Mouse (Mus musculus) myocyte (in vitro differentiated cells): ENCODE results near the gene Pde7b.

Experiments
- CEBPB ChIP-seq: IDR thresholded peaks from 2 replicates; pipeline ENCODE4 v1.6.1; 2011; ENCODE audit warnings: mild to moderate bottlenecking, moderate library complexity; ENCODE audit not compliant: poor library complexity, insufficient read depth, severe bottlenecking
- E2F4 ChIP-seq: IDR thresholded peaks from one replicate; pipeline ENCODE4 v1.6.1; 2011; ENCODE audit warnings: mild to moderate bottlenecking, control low read depth, moderate library complexity; ENCODE audit not compliant: insufficient read depth
- MAX ChIP-seq: IDR thresholded peaks from one replicate; pipeline ENCODE4 v1.6.1; 2011; ENCODE audit warnings: low read depth, mild to moderate bottlenecking, control low read depth
- MYOG ChIP-seq, 3 experiments: IDR thresholded peaks; one replicate each; pipeline ENCODE4 v1.6.1; 2011; ENCODE audit warnings: control low read depth in 2 of 3, low read depth in 2 of 3, mild to moderate bottlenecking in 2 of 3; ENCODE audit not compliant: insufficient read length in 2 of 3, control insufficient read depth in 1 of 3, insufficient read depth in 1 of 3
- POLR2A ChIP-seq: IDR thresholded peaks from one replicate; pipeline ENCODE4 v1.6.1; 2011; ENCODE audit warnings: low read depth, mild to moderate bottlenecking, control low read depth, moderate library complexity; ENCODE audit not compliant: insufficient read length
- POLR2AphosphoS2 ChIP-seq: IDR thresholded peaks from one replicate; pipeline ENCODE4 v1.6.1; 2011; ENCODE audit warnings: low read depth, control low read depth; ENCODE audit not compliant: insufficient read length
- REST ChIP-seq: IDR thresholded peaks from one replicate; pipeline ENCODE4 v1.6.1; 2011; ENCODE audit warnings: mild to moderate bottlenecking, control low read depth, moderate library complexity; ENCODE audit not compliant: insufficient read depth, insufficient read length
- SRF ChIP-seq: IDR thresholded peaks from one replicate; pipeline ENCODE4 v1.6.1; 2011; ENCODE audit warnings: low read depth; ENCODE audit not compliant: control insufficient read depth, insufficient read length
- TCF12 ChIP-seq: IDR thresholded peaks from one replicate; pipeline ENCODE4 v1.6.1; 2011; ENCODE audit warnings: mild to moderate bottlenecking, control low read depth; ENCODE audit not compliant: poor library complexity, insufficient read depth, severe bottlenecking
- USF1 ChIP-seq: IDR thresholded peaks from one replicate; pipeline ENCODE4 v1.6.1; 2011; ENCODE audit warnings: low read depth, mild to moderate bottlenecking, control low read depth, moderate library complexity

GRCm38 (mm10) chr10:20398224-20398623 lies 326.7 kb downstream of the Pde7b start:
- TF ChIP-seq POLR2A (no peak), E2F4 (no peak), MYOG (IDR thresholded peaks at IDR 0.05; ENCODE audit: control insufficient read depth in 1 of 3, insufficient read depth in 1 of 3, insufficient read length in 2 of 3, low read depth in 2 of 3) (no peak), USF1 (no peak), POLR2AphosphoS2 (no peak), TCF12 (no peak), MAX (no peak), CEBPB (no peak), SRF (no peak), REST (no peak)
